Mouse (Mus musculus) embryonic facial prominence, embryonic 15.5 days (tissue): ENCODE results near the gene Pin1. TPM values are rescaled to one million over a fixed set of nuclear protein-coding genes. Genes with fewer than 3 reads are reported as not detected.
A peak's percentile ranks its signal among the peaks of the same experiment; 100 is the strongest.

Experiments
- ATAC-seq: fragments of 200-750 bp; cut with Nextera tagmentation; 2 replicates; pipeline ENCODE4 v1.8.0; 2017; ENCODE audit warnings: low read depth, moderate TSS enrichment; ENCODE audit not compliant: insufficient number of reproducible peaks, low FRiP score, low TSS enrichment
- H3K27ac ChIP-seq: fragments of 300-500 bp; sonication (generic); replicated peaks from 2 replicates; pipeline ENCODE4 v1.5.1; 2015; ENCODE audit warnings: mild to moderate bottlenecking, inconsistent platforms
- H3K27me3 ChIP-seq: fragments of 300-500 bp; sonication (generic); 2 replicates; pipeline ENCODE4 v1.6.1; 2015; ENCODE audit warnings: inconsistent platforms
- H3K36me3 ChIP-seq: fragments of 300-500 bp; sonication (generic); 2 replicates; pipeline ENCODE4 v1.6.1; 2015; ENCODE audit warnings: mild to moderate bottlenecking, inconsistent platforms
- H3K4me1 ChIP-seq: fragments of 300-500 bp; sonication (generic); 2 replicates; pipeline ENCODE4 v1.6.1; 2015; ENCODE audit warnings: inconsistent platforms
- H3K4me2 ChIP-seq: fragments of 300-500 bp; sonication (generic); replicated peaks from 2 replicates; pipeline ENCODE4 v1.6.1; 2015; ENCODE audit warnings: mild to moderate bottlenecking, inconsistent platforms
- H3K4me3 ChIP-seq: fragments of 300-500 bp; sonication (generic); replicated peaks from 2 replicates; pipeline ENCODE4 v1.5.1; 2015; ENCODE audit warnings: mild to moderate bottlenecking, inconsistent platforms
- H3K9ac ChIP-seq: fragments of 300-500 bp; sonication (generic); 2 replicates; pipeline ENCODE4 v1.6.1; 2015; ENCODE audit warnings: inconsistent platforms
- H3K9me3 ChIP-seq: fragments of 300-500 bp; sonication (generic); replicated peaks from 2 replicates; pipeline ENCODE4 v1.6.1; 2016; ENCODE audit warnings: inconsistent platforms
- WGBS: fragments of 180-500 bp; shearing (Covaris S2); methylation state at CpG from one replicate; pipeline ENCODE4 v1.1.7; 2015; 5-methylcytosine and 5-hydroxymethylcytosine counted together
- polyA plus RNA-seq: library from polyadenylated mRNA; unstranded; fragments of >200 nt; fragmentation: Nextera tagmentation; extraction: Ambion mirVana; gene quantifications from 2 replicates; pipeline ENCODE4 v1.2.1, GENCODE M21; 2015

The Pin1 gene
- polyA plus RNA-seq, 1 experiment from 2014 or later: 49.5 TPM

GRCm38 (mm10) chr9:20639486-20639885 is 12.4 kb upstream of the Pin1 start:
- Histone ChIP-seq H3K27ac (no peak overlapping the region), H3K9ac (no peak overlapping the region), H3K4me1 (peaks cover 21% of the 10 kb centered on the region), H3K9me3 (no peaks in the 10 kb centered on the region), H3K4me3 (no peak overlapping the region), H3K36me3 (peaks cover 22% of the 10 kb centered on the region), H3K27me3 (no peaks in the 10 kb centered on the region), H3K4me2 (no peak overlapping the region)
- ATAC-seq: no peak
- 84% methylated on average over 4 of the region's 4 CpGs for WGBS

GRCm38 (mm10) chr9:20641501-20641900 is 10.4 kb upstream of the Pin1 start:
- H3K27me3 ChIP-seq: no peaks in the 10 kb centered on the region
- no peaks in the 10 kb centered on the region for H3K9me3 ChIP-seq
- H3K4me1 ChIP-seq: peaks cover 28% of the 10 kb centered on the region
- peak overlapping the region; percentile 96; the same call in 1 of the 2 replicates for H3K27ac ChIP-seq
- peak overlapping the region; percentile 72 for H3K9ac ChIP-seq
- WGBS: 12% methylated on average over 6 of the region's 6 CpGs
- H3K4me3 ChIP-seq: peak overlapping the region; percentile 66
- ATAC-seq: no peak
- peak overlapping the region; percentile 82 for H3K4me2 ChIP-seq
- H3K36me3 ChIP-seq: peaks cover 27% of the 10 kb centered on the region

- Histone ChIP-seq H3K4me2 (peak within 1 kb of the TSS; percentile 82), H3K4me3 (peak within 1 kb of the TSS; percentile 66), H3K36me3 (peaks cover 28% of the 10 kb centered on the region), H3K4me1 (peaks cover 28% of the 10 kb centered on the region), H3K9ac (peak within 1 kb of the TSS; percentile 75), H3K9me3 (no peaks in the 10 kb centered on the region), H3K27me3 (no peaks in the 10 kb centered on the region), H3K27ac (peak within 1 kb of the TSS; percentile 96)
- ATAC-seq: peak; percentile 94
- WGBS: under 1% methylated on average over 51 of the region's 51 CpGs
Measured at GRCm38 (mm10) chr9:20642101-20642895, 9.6 kb upstream of the Pin1 start, which contains the start of gene Ubl5. Gene Ubl5, plus strand, starts transcription at chr9:20642878.

GRCm38 (mm10) chr9:20642896-20643466 is 8.9 kb upstream of the Pin1 start:
- peak; percentile 81 for ATAC-seq
- Histone ChIP-seq H3K27me3 (no peaks in the 10 kb centered on the region), H3K4me3 (peak overlapping the region; percentile 66), H3K36me3 (peaks cover 30% of the 10 kb centered on the region), H3K4me1 (peaks cover 28% of the 10 kb centered on the region), H3K9me3 (no peaks in the 10 kb centered on the region), H3K4me2 (peak overlapping the region; percentile 82), H3K9ac (peak overlapping the region; percentile 75), H3K27ac (peak overlapping the region; percentile 96)
- 2% methylated on average over 30 of the region's 30 CpGs for WGBS

- H3K27me3 ChIP-seq: no peaks in the 10 kb centered on the region
- H3K4me1 ChIP-seq: peaks cover 28% of the 10 kb centered on the region
- WGBS: 7% methylated on average over 13 of the region's 13 CpGs
- peak overlapping the region; percentile 66 for H3K4me3 ChIP-seq
- ATAC-seq: no peak
- peak overlapping the region; percentile 75 for H3K9ac ChIP-seq
- peaks cover 30% of the 10 kb centered on the region for H3K36me3 ChIP-seq
- peak overlapping the region; percentile 82 for H3K4me2 ChIP-seq
- H3K27ac ChIP-seq: peak overlapping the region; percentile 96
- no peaks in the 10 kb centered on the region for H3K9me3 ChIP-seq
Measured at GRCm38 (mm10) chr9:20643781-20644180, 8.1 kb upstream of the Pin1 start.

- H3K27me3 ChIP-seq: no peaks in the 10 kb centered on the region
- peak within 1 kb of the TSS; percentile 66 for H3K4me3 ChIP-seq
- H3K27ac ChIP-seq: peak within 1 kb of the TSS; percentile 96
- no peak for ATAC-seq
- no peaks in the 10 kb centered on the region for H3K9me3 ChIP-seq
- H3K9ac ChIP-seq: peak within 1 kb of the TSS; percentile 75
- peaks cover 31% of the 10 kb centered on the region for H3K36me3 ChIP-seq
- H3K4me1 ChIP-seq: peaks cover 28% of the 10 kb centered on the region
- WGBS: under 1% methylated on average over 43 of the region's 43 CpGs
- H3K4me2 ChIP-seq: peak within 1 kb of the TSS; percentile 82
Measured at GRCm38 (mm10) chr9:20644360-20645081, 7.4 kb upstream of the Pin1 start, which contains the start of gene Fbxl12. Gene Fbxl12, minus strand, starts transcription at chr9:20644767.

- peaks cover 28% of the 10 kb centered on the region for H3K4me1 ChIP-seq
- peak overlapping the region; percentile 96 for H3K27ac ChIP-seq
- H3K27me3 ChIP-seq: no peaks in the 10 kb centered on the region
- no peaks in the 10 kb centered on the region for H3K9me3 ChIP-seq
- H3K9ac ChIP-seq: peak overlapping the region; percentile 75
- no peak for ATAC-seq
- 3% methylated on average over 17 of the region's 17 CpGs for WGBS
- peak overlapping the region; percentile 82 for H3K4me2 ChIP-seq
- H3K4me3 ChIP-seq: peak overlapping the region; percentile 66
- peaks cover 31% of the 10 kb centered on the region for H3K36me3 ChIP-seq
Measured at GRCm38 (mm10) chr9:20645121-20645520, 6.8 kb upstream of the Pin1 start.

GRCm38 (mm10) chr9:20652260-20652658 is 364 bp downstream of the Pin1 start:
- H3K27me3 ChIP-seq: no peaks in the 10 kb centered on the region
- peaks cover 41% of the 10 kb centered on the region for H3K36me3 ChIP-seq
- peak overlapping the region; percentile 73 for H3K4me3 ChIP-seq
- ATAC-seq: peak; percentile 3; the same call in 1 of the 2 replicates
- H3K4me2 ChIP-seq: peak overlapping the region; percentile 79
- H3K4me1 ChIP-seq: peaks cover 26% of the 10 kb centered on the region
- H3K27ac ChIP-seq: no peak overlapping the region
- H3K9me3 ChIP-seq: no peaks in the 10 kb centered on the region
- WGBS: 0% methylated on average over 25 of the region's 25 CpGs
- peak overlapping the region; percentile 75 for H3K9ac ChIP-seq

GRCm38 (mm10) chr9:20653859-20654258 is 2.0 kb downstream of the Pin1 start:
- Histone ChIP-seq H3K27ac (no peak overlapping the region), H3K4me1 (peaks cover 26% of the 10 kb centered on the region), H3K4me3 (no peak overlapping the region), H3K4me2 (no peak overlapping the region), H3K36me3 (peaks cover 40% of the 10 kb centered on the region), H3K27me3 (no peaks in the 10 kb centered on the region), H3K9me3 (no peaks in the 10 kb centered on the region), H3K9ac (no peak overlapping the region)
- ATAC-seq: no peak
- WGBS: 93% methylated on average over 3 of the region's 3 CpGs

- H3K4me1 ChIP-seq: peaks cover 19% of the 10 kb centered on the region
- no peak overlapping the region for H3K9ac ChIP-seq
- ATAC-seq: no peak
- H3K27me3 ChIP-seq: no peaks in the 10 kb centered on the region
- H3K4me3 ChIP-seq: no peak overlapping the region
- H3K27ac ChIP-seq: no peak overlapping the region
- H3K4me2 ChIP-seq: no peak overlapping the region
- no peaks in the 10 kb centered on the region for H3K9me3 ChIP-seq
- 90% methylated on average over 3 of the region's 3 CpGs for WGBS
- peaks cover 68% of the 10 kb centered on the region for H3K36me3 ChIP-seq
Measured at GRCm38 (mm10) chr9:20657546-20657945, 5.7 kb downstream of the Pin1 start.

- no peak overlapping the region for H3K4me3 ChIP-seq
- no peak overlapping the region for H3K27ac ChIP-seq
- ATAC-seq: no peak
- no peak overlapping the region for H3K4me2 ChIP-seq
- H3K4me1 ChIP-seq: 0 out of 2 replicates have a peak, but pooled peaks cover 3% of the 10 kb centered on the region
- no peak overlapping the region for H3K9ac ChIP-seq
- no peaks in the 10 kb centered on the region for H3K9me3 ChIP-seq
- peaks cover 73% of the 10 kb centered on the region for H3K36me3 ChIP-seq
- H3K27me3 ChIP-seq: no peaks in the 10 kb centered on the region
- WGBS: 58% methylated on average over 3 of the region's 3 CpGs
Measured at GRCm38 (mm10) chr9:20662325-20662724, 10.4 kb downstream of the Pin1 start.
